Mouse (Mus musculus) embryo, embryonic 9.5 days (tissue): ENCODE measurements around the gene Sycp3.
A peak's percentile ranks its signal among the peaks of the same experiment; 100 is the strongest.
"Not testable (repeated sequence)": the region's sequence is repeated elsewhere in the genome, so short reads cannot be mapped to it uniquely, and the experiment has no call there.

Experiments
- DNase-seq: peaks from one replicate; pipeline ENCODE4 v3.0.0-alpha.2; 2017; ENCODE audit errors: extremely low spot score

Sycp3 gene

GRCm38 (mm10) chr10:88459502-88459992 is at the start of gene Sycp3:
Gene Sycp3, plus strand, starts transcription at chr10:88459569.
- no peak for DNase-seq

- no peak for DNase-seq
Observed at GRCm38 (mm10) chr10:88409751-88410150, 49.6 kb upstream of the Sycp3 start.

- no peak for DNase-seq
Observed at GRCm38 (mm10) chr10:88412290-88412995, 46.9 kb upstream of the Sycp3 start.

- DNase-seq = no peak
Observed at GRCm38 (mm10) chr10:88417686-88418085, 41.7 kb upstream of the Sycp3 start.

- no peak for DNase-seq
Observed at GRCm38 (mm10) chr10:88420141-88420541, 39.2 kb upstream of the Sycp3 start.

- DNase-seq = no peak
Observed at GRCm38 (mm10) chr10:88420655-88421435, 38.5 kb upstream of the Sycp3 start.

- DNase-seq = peak; percentile 25
Observed at GRCm38 (mm10) chr10:88426158-88426816, 33.1 kb upstream of the Sycp3 start.

- DNase-seq = no peak
Observed at GRCm38 (mm10) chr10:88426896-88427295, 32.5 kb upstream of the Sycp3 start.

- no peak for DNase-seq
Observed at GRCm38 (mm10) chr10:88427998-88428397, 31.4 kb upstream of the Sycp3 start.

- no peak for DNase-seq
Observed at GRCm38 (mm10) chr10:88441224-88441623, 18.1 kb upstream of the Sycp3 start.

GRCm38 (mm10) chr10:88451221-88451620 is 8.1 kb upstream of the Sycp3 start:
- no peak for DNase-seq

GRCm38 (mm10) chr10:88451990-88452389 is 7.4 kb upstream of the Sycp3 start:
- no peak for DNase-seq

GRCm38 (mm10) chr10:88457816-88458215 is 1.6 kb upstream of the Sycp3 start:
- no peak for DNase-seq

- no peak for DNase-seq
Observed at GRCm38 (mm10) chr10:88460122-88460820, 902 bp downstream of the Sycp3 start.

GRCm38 (mm10) chr10:88482866-88483265 is 23.5 kb downstream of the Sycp3 start:
- DNase-seq = not testable (repeated sequence)

- DNase-seq = no peak
Observed at GRCm38 (mm10) chr10:88488629-88489028, 29.3 kb downstream of the Sycp3 start.

GRCm38 (mm10) chr10:88491632-88492031 is 32.3 kb downstream of the Sycp3 start:
- no peak for DNase-seq

- no peak for DNase-seq
Observed at GRCm38 (mm10) chr10:88492658-88493057, 33.3 kb downstream of the Sycp3 start.

- no peak for DNase-seq
Observed at GRCm38 (mm10) chr10:88494959-88495587, 35.7 kb downstream of the Sycp3 start.

- DNase-seq = no peak
Observed at GRCm38 (mm10) chr10:88496864-88497564, 37.6 kb downstream of the Sycp3 start.

- no peak for DNase-seq
Observed at GRCm38 (mm10) chr10:88499993-88500392, 40.6 kb downstream of the Sycp3 start.
